ENCODE assay signal across 8 mouse cellular contexts in genomic region chr11:61407638-61408183, GRCm38 (mm10). TPM values are rescaled to one million over a fixed set of nuclear protein-coding genes. Genes with fewer than 3 reads are reported as not detected.
DNase-seq lines count a peak whose midpoint lies in the region; ATAC-seq and TF ChIP-seq lines count a peak whose summit lies in the region.

No protein-coding gene starts in this region.

- peak overlapping the region; percentile 92 for H3K4me3 ChIP-seq in bone marrow macrophage, adult 2 months (ENCODE audit: insufficient read depth, low read length)
- peak overlapping the region; percentile 56 for H3K4me3 ChIP-seq in embryonic fibroblast, embryonic 13.5 days (ENCODE audit: insufficient read depth, low read length)
- H3K4me3 ChIP-seq in limb, embryonic 13.5 days = peak overlapping the region; percentile 76
- peak overlapping the region; percentile 93 for H3K4me3 ChIP-seq in midbrain, embryonic 15.5 days

- H3K9ac ChIP-seq in limb, embryonic 13.5 days = peak overlapping the region; percentile 69
- H3K9ac ChIP-seq in midbrain, embryonic 15.5 days = peak overlapping the region; percentile 92

- 0 out of 2 replicates have a peak, but pooled peaks have one; percentile 27 for TF ChIP-seq CTCF in bone marrow macrophage, adult 2 months (IDR thresholded peaks at IDR 0.05; ENCODE audit: low read depth, low read length)
- TF ChIP-seq CTCF in embryonic fibroblast, embryonic 13.5 days (IDR thresholded peaks at IDR 0.05; ENCODE audit: borderline replicate concordance, insufficient read depth, low read length) = peak; percentile 33; the same call in 1 of the 2 replicates

- no peaks in the 10 kb centered on the region for H3K9me3 ChIP-seq in limb, embryonic 13.5 days
- no peaks in the 10 kb centered on the region for H3K9me3 ChIP-seq in midbrain, embryonic 15.5 days

- H3K36me3 ChIP-seq in limb, embryonic 13.5 days = no peaks in the 10 kb centered on the region
- no peaks in the 10 kb centered on the region for H3K36me3 ChIP-seq in midbrain, embryonic 15.5 days (replicated peaks)

- peak overlapping the region; percentile 71 for H3K27ac ChIP-seq in bone marrow macrophage, adult 2 months (ENCODE audit: insufficient read depth, low read depth, low read length)
- H3K27ac ChIP-seq in embryonic fibroblast, embryonic 13.5 days (ENCODE audit: insufficient read depth, low read length) = peak overlapping the region; percentile 86
- peak overlapping the region; percentile 84 for H3K27ac ChIP-seq in limb, embryonic 13.5 days
- H3K27ac ChIP-seq in midbrain, embryonic 15.5 days = peak overlapping the region; percentile 100

- 1% methylated on average over 39 of the region's 39 CpGs for WGBS in limb, embryonic 13.5 days
- under 1% methylated on average over 39 of the region's 39 CpGs for WGBS in midbrain, embryonic 15.5 days

- no peak for TF ChIP-seq POLR2A in bone marrow macrophage, adult 2 months (IDR thresholded peaks at IDR 0.05; ENCODE audit: borderline replicate concordance, low read depth, low read length)
- TF ChIP-seq POLR2A in embryonic fibroblast, embryonic 13.5 days (IDR thresholded peaks at IDR 0.05; ENCODE audit: low read depth, low read length) = no peak; the same call in 1 of the 2 replicates

- ATAC-seq in limb, embryonic 13.5 days (ENCODE audit: low FRiP score, low read depth) = peak; percentile 88
- peak; percentile 93 for ATAC-seq in midbrain, embryonic 15.5 days (replicated peaks)

- DNase-seq in B cell, adult 2 months = peak; percentile 85 to 86
- DNase-seq in heart, adult 9 months (ENCODE audit: low spot score in 2 of 2) = peak; percentile 84 to 94
- DNase-seq in kidney, adult 9 months = peak; percentile 93
- peak; percentile 80 to 88 for DNase-seq in spleen, adult 18-20 months

- H3K4me1 ChIP-seq in bone marrow macrophage, adult 2 months (ENCODE audit: control insufficient read depth, insufficient read depth, low read length) = peaks cover 9% of the 10 kb centered on the region
- no peaks in the 10 kb centered on the region for H3K4me1 ChIP-seq in embryonic fibroblast, embryonic 13.5 days (ENCODE audit: control insufficient read depth, insufficient read depth, low read length)
- peaks cover 4% of the 10 kb centered on the region; the same call in 1 of the 2 replicates for H3K4me1 ChIP-seq in limb, embryonic 13.5 days
- H3K4me1 ChIP-seq in midbrain, embryonic 15.5 days = peaks cover 6% of the 10 kb centered on the region

- peaks cover 10% of the 10 kb centered on the region; the same call in 1 of the 2 replicates for H3K27me3 ChIP-seq in limb, embryonic 13.5 days
- no peaks in the 10 kb centered on the region for H3K27me3 ChIP-seq in midbrain, embryonic 15.5 days (replicated peaks)

- peak overlapping the region; percentile 64 for H3K4me2 ChIP-seq in limb, embryonic 13.5 days (replicated peaks)
- peak overlapping the region; percentile 48 for H3K4me2 ChIP-seq in midbrain, embryonic 15.5 days

RNA-seq across cellular contexts. Expression of gene Slc47a1, which starts 29.6 kb away (rescaled TPM):
- polyA plus RNA-seq in bone marrow macrophage, adult 2 months (2012; ENCODE audit: insufficient read depth, insufficient read length, missing spikeins) = not detected in 2 replicates
- not detected in 2 replicates for polyA plus RNA-seq in embryonic fibroblast, embryonic 13.5 days (2011; ENCODE audit: insufficient read length, low read depth, missing spikeins)
- polyA plus RNA-seq in limb, embryonic 13.5 days (2015; fragmentation: Nextera tagmentation; extraction: Ambion mirVana) = 0.36 and 0.50 TPM in 2 replicates
- 0.31 TPM in 2 replicates for polyA plus RNA-seq in midbrain, embryonic 15.5 days (2015; fragmentation: Nextera tagmentation; extraction: Ambion mirVana)

RNA-seq across cellular contexts. Expression of gene Rnf112, which starts 46.2 kb away (rescaled TPM):
- polyA plus RNA-seq in bone marrow macrophage, adult 2 months (2012; ENCODE audit: insufficient read depth, insufficient read length, missing spikeins) = not detected in 2 replicates
- polyA plus RNA-seq in embryonic fibroblast, embryonic 13.5 days (2011; ENCODE audit: insufficient read length, low read depth, missing spikeins) = 0.70 TPM in 1 of 2 replicates, not detected in the other
- polyA plus RNA-seq in limb, embryonic 13.5 days (2015; fragmentation: Nextera tagmentation; extraction: Ambion mirVana) = 0.60 and 0.61 TPM in 2 replicates
- polyA plus RNA-seq in midbrain, embryonic 15.5 days (2015; fragmentation: Nextera tagmentation; extraction: Ambion mirVana) = 34.4 and 38.5 TPM in 2 replicates

Comparison
In these comparisons a context has a peak if more than half of its experiments do, and no peak if none do; other contexts are left out.
1. Peak in every context shown above with its lines: DNase-seq, ATAC-seq, H3K4me3 ChIP-seq and H3K27ac ChIP-seq.
2. RNA of gene Rnf112, which starts 46.2 kb away (polyA plus RNA-seq): 34.4 to 38.5 TPM in midbrain, embryonic 15.5 days; 0.70 TPM in embryonic fibroblast, embryonic 13.5 days, 0.60 to 0.61 TPM in limb, embryonic 13.5 days and not detected in bone marrow macrophage, adult 2 months; every median in the first group is over 10 times any median in the second.